Mouse (Mus musculus) brain, adult 2 months (tissue): ENCODE measurements around the gene Trim14.

ENCODE experiments used
- DNase-seq: peaks from one replicate; pipeline ENCODE4 v3.0.0; 2011; ENCODE audit warnings: low read depth, low spot score

Gene Trim14

DNA sequence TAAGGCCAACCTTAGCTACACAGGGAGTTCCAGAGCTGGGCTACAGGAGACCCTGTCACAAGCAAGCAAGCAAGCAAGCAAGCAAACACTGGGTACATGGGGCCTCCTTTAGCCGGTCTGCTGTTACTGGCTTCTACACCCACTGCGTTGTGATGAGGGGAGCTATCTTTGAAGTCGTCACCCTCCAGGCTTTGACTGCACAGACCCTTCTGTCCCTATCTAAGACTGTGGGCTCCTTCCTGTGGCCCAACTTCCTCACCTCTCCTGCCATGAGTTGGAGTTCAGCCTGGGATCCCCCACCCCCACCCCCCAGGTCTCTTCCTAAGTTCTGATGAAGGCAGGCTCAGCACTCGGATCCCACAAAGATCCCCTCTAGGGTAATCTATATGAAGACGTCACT, 26.1 kb upstream of the Trim14 start:
- no peak for DNase-seq

DNA sequence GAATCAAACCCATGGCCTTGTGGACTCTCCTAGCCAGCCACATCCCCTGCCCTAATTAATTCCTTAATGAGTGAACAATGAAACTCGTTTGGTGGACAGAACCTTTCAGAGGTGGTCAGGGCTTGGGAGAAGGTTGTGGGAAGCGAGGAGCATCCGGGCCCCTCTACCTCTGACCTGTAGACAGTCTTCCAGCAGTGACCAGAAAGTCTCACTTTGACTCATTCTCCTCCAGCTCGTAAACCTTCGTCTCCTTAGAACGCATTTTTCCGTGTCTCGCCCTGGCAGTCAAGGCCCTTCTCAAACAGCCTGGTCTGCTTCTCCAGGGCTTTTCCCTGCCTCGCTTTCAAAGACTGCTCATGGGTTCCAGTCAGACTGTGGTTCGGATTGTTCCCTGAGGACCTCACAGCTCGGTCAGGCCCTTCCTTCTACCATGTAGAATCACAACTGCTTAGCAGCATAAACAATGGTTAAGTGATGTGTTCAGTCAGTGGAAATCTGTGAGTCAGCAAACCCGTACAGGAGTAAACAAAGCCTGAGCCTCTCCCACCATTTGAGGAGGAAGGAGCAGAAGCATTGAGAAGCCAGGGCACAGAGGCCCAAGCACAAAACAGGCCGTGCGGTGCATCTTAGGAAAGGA, 24.2 kb upstream of the Trim14 start:
- DNase-seq: no peak

DNA sequence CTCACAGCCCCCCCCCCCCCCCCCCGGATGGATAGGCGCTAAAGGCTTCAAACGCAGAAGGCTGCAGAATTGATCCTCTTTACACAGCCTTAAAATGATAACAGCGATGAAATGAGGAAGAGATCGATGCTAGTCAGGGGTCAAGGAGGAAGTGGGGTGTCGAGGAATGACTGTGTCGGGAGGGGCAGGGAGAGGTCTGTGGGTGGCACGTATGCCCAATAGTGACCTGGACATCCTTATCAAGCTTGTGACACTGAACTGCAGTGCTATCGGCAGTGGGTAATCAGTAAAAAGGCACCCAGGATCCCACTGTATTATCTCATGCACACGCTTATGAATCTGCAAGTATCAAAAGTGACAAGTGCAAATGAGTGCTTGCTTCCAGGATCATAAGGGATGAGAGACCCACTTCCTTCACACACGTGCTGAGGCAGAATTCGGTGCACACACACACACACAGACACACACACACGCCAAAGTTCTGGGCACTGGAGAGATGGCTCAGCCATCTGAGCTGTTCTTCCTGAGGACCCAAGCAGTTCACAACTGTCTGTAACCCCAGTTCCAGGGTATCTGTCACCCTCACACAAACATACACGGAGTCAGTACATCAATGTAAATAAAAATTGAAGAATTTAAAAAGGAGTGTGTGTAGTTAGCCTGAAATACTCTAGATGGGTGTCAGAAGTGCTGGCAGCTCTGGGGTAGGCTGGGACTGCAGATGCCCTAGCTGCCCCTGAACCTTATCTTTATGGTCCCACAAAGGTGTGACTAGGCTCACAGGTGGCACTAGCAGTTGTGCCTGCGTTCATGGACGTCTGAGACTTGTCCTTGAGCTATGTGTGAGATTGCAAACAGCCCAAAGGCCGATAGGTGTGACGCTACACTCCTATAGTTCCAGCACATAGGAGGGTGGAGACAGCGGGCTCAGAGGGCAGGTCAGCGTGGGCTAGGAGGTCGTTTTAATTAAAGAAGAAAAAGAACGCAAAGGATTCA, 23.0 kb upstream of the Trim14 start:
- DNase-seq: no peak

DNA sequence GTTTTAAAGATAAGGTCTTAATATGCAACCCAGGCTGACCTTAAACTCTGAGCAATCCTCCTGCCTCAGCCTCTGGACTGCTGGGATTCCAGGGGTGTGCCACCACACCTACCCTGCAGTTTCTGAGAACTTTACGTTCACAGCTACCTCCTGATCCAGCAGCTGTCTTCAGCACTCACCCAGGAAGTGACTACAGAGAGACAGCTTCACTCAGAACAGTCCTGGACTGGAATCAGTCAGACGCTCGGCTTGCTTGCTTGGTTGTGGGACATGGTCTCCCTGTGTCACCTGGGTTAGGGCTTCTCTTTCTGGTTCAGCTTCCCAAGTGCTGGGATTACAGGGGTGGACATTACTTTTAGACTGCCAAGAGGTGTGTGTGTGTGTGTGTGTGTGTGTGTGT, 21.0 kb upstream of the Trim14 start:
- DNase-seq: no peak

DNA sequence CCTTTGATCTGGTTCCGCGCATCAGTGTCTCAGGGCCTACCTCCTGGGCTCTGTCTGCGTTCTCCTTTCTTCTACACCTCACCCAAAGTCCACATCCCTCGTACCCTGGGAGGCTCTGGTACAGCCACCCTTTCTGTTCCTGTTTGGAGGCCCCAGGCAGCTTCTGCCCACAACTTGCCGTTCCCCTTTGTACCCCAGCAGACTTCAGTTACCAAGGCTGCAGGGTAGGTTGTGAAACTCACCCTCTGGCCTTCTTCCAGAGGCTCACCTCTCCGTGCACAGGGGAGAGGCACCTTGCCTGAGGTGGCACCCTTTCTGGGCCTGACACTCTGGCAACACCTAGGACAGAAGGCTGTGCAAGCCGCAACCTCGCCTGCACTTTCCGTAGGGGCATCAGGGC, 19.8 kb upstream of the Trim14 start:
- peak; percentile 17 for DNase-seq

DNA sequence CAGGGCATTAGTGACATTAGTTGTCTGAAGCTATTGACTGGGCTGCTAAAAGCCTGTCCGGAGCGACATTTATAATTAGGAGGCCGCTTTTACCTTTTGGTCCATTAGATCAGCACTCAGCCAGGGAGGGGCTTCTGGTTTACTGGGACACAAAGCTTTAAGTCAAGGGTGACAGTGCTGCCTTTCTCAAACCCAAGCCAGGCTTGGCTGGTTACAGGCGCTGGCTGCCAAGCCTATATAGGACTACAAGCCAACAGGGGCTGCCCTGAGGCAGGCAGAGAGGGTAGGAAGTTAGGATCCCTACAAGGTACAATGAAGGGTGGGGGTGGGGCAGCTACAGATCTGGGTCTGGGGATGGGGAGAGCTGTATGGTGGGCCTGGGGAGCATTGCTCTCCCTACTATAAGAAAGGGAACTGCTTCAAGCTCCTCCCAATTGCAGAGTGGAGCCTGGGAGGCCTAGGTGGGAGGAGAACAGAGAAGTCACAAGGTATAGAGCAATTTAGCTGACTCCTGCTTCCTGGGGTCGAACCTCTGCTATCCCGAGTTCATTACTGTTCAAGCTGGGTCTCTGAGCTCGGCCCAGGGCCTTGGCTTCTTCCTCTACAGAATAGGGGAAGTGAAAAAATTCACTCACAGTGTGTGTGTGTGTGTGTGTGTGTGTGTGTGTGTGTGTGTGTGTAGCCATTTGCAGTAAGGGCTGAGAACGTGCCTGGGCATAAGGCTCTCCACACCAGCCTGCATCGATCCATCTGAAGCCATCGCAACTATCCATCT, 18.5 kb upstream of the Trim14 start:
- peak; percentile 39 for DNase-seq

DNA sequence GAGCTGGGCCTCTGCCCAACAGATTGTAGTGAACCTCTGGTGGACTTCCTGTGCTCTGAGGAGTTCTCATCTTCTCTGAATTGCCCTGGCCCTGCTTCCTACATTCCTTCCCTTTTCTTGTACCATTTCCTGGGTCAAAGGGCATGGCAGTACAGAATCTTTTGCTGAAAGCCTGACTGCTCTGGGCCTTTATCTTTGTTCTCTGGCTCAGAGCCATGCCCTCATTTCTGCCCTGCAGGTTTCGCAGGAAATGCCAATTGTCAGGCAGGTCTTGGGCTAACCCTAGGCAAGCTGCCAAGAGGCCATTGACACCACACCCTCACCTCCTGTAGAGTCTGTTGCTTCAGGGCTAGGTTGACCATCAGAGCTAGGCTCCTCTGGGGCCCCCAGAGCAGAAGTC, 17.9 kb upstream of the Trim14 start:
- DNase-seq: peak; percentile 96

DNA sequence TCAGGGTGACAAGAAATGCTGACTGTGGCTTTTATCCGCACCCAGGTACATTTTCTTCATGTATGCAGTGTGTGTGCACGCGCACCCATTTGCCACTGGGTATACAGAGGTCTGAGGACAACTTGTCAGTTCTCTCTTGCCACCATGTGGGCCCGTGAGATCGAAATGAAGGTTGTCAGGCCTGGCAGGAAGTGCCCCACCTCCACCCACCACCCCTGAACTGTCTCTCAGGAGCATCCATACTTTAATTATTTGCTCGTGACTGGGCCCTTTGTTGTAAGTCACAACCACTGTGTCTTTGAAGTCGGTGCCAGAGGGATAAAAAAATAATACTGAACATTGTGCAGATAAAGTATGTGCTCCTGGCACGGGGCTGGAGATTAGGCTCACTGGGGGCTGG, 14.5 kb upstream of the Trim14 start:
- no peak for DNase-seq

DNA sequence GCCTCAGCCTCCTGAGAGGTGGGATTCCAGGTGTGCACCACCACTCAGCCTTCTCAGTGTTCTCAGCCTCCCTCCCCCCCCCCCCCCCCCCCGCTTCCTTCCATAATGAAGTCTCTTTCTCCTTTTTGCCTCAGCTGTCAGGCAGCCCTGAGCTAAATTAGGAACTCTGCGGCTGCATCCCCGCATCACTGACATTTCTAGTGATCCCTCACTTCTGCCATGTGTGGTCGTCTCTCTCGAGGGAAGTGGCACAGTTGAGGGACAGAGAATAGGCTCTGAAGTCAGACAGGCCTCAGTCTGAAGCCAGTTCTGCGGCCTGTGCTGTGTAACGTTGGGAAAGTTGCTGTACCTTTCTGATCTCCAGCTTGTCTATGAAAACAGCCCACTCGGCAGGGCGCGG, 14.0 kb upstream of the Trim14 start:
- no peak for DNase-seq

DNA sequence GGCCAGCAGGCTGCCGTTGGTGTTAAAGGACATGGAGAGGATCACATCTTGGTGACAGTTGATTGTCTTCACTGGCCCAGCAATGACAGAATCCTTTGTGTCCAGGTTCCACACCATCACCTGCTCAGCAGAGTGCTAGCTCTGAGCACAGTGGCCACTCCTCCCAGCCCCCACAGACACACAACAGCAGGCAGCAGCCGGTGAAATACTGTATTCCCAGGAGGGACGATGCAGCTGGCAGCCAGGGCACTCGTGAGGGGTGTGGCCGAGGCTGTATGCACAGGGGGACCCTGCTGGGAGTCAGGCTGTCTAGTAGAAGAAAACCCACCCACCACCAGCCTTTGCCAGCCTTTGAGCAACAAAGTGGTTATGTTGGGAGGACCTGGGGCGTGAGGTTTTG, 10.8 kb upstream of the Trim14 start:
- no peak for DNase-seq

DNA sequence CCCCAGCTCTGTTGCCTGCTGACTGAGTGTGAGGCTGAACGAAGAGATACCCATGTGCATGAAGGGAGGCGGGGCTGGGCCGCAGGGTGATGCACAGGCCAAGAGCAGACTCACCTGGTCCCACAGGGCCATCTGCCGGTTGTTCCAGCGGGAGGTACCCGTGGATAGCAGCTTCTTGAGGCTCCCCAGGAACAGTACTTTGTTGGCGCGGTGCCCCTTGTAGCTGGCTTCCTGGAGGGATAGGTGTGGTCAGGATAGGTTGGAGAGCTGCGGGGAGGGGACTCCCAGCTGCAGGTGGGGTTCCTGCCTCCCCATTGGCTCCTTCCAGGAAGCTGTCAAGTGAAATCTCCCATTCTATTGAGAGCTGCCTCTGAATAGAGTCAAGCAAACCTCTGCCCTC, 9.6 kb upstream of the Trim14 start:
- peak; percentile 39 for DNase-seq

DNA sequence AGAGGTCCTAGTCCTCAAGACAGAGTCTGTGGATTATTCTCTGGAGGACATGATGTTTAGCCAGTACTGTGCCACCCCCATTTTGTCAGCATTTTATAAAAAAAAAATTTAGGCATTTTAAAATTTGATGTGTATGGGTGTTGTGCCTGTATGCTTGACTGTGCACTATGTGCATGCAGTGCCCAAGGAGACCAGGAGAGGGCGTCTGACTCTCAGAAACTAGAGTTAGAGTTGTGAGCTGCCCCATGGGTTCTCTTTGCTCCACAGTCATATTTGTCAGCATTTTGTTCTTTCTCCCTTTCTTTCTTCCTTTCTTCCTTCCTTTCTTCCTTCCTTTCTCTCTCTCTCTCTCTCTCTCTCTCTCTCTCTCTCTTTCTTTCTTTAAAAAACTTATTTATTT, 8.4 kb upstream of the Trim14 start:
- DNase-seq: no peak

DNA sequence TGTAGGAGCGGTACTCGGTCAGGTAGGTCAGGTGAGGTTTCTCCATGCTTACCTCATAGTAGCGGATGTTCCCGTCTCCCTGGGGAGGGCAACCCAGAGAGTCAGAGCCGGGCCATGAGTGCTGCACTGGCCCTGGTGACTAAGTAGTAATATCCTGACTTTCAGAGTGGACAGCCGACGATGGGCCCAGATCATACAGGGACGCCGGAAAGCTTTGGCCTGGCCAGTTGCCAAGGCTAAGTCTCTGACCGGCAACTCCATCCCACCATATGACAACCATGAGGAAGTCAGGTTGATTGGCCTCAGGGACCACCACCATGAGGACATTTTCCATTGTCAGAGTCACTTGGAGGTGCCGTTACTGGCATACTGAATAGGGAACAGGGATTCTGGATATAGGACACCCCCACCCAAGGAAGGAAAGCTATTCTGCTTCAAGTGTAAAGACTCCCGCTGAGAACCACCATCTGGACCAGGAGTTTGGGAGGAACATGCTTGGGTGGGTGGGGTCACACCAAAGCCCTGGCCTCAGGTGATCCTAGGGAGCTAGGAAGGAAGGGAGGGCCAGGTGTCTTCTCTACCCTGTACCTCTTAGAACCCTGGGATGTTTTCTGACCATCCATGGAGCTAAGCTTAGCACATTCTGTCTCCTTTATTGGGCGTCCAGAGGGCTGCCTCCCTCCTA, 7.6 kb upstream of the Trim14 start:
- no peak for DNase-seq

DNA sequence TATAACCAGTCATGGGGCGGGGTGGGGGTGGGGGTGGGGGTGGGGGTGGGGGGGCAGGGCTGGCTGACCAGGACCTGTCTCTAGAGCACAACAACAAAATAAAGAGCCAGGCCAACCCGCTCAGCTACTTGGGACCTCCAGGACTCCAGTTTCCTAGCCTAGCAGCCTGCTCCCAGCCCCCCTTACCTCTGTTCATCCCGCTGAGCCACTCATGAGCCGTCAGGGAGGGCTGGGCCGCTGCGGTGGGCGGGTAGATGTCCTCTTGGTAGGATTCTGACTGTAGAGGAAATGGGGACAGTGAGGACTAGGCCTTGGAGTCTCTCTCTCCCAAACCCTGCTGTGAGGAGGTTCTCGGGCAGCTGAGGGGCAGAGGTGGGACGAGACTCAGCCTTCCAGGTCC, 5.8 kb upstream of the Trim14 start:
- DNase-seq: no peak

DNA sequence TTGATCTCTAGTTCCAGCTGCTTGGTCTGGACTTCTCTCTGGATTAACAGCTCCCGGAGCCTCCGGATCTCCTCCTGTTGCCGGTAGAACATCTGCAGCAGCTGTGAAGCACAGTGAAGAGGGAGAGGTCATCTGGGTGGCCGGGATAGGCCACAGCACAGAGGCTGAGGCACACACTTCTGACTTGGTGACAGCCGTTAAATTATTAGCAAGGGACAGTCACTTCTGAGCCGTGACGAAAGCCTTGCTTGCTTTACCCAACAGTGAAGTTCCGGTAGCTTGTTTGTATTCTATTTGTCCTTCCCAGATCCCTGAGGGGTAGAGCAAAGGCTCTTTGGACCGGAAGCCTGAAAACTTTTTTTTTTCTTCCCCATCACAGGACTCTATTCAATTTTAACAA, 3.2 kb upstream of the Trim14 start:
- no peak for DNase-seq

DNA sequence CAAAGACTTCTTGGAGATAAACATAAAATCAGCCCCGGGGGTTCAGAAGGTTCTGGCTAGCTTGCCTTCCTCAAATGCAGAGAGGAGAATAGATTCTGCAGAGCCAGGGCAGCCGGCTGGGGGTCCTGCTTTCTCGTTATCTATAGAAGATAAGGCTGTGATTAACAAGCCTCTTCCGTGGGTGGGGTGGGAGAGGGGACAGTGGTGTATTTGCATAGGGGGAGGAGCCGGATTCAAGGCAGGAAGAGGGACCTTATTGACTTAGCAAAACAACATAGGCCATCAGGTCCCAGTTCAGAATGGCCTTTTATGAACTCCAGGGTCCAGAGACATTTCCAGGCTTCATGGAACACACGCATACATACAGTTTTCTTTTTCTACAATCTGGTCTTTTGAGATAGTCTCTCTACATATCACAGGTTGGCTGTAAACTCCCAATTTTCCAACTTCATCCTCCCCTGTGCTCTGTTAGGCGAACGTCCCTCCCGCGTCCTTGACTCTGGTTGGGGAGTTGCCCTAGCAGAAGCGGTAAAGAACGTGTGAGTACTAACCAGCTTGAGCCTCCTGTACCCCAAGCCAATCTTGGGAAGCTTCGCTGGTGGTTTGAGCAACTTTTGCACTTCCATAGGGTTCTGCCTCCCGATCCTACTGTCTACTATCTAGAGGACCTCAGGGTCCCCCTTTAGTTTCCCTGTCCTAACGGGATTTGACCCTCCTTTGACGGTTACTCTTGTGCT, 679 bp downstream of the Trim14 start:
- DNase-seq: no peak

DNA sequence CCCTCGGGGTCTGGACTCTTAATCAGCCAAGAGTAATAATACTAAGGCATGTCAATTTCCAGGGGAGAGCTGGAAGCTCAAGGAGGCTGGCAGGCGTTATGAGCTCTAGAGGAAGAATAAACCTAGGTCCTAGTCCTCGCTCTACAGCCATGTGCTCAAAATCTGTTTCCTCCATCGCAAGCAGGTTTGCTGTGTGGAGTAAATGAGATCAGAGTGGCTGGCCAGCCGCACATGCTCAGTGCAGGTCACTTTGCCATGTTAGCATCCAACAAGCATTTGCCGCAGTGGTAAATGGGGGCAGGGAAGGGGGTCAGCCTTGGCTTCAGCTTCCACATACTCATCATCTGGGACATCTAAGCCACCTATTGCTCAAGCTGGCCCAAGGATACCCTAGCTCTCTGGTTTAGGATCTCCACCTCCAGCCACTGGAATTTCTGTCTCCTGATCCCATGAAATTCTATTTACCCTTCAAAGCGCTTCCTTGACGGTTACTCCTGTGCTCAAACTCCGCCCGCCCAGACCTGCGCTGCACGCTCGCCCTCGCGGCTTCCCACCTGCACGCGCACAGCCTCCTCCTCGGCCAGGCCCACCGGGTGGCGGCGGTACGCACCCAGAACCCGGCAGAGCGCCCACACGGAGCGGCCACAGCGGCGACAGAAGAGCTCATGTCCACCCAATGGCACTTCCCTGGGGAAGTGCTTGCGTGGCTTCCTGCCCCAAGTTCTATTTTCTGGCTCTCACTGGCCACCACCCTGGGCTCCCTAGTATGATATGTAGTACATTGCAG, 1.8 kb downstream of the Trim14 start:
- peak; percentile 18 for DNase-seq

DNA sequence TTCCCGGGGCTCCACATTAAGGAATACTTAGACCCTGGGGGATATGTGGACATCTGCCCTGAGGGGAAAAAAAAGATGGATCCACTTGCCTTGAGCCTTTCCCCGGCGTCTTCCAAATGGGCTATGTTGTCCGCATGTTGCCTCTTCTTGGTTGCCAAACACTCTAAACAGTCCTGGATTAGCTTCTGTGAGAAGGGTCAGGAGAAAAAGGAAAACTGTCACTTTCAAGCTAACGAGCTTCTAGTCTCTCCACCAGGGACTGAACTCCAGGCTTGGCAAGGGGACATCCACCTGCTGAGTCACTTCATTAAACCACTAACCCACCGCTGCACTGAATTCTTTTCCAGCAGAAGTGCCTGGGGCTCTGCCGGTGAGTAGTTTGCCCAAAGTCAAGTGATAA, 3.0 kb downstream of the Trim14 start:
- no peak for DNase-seq

DNA sequence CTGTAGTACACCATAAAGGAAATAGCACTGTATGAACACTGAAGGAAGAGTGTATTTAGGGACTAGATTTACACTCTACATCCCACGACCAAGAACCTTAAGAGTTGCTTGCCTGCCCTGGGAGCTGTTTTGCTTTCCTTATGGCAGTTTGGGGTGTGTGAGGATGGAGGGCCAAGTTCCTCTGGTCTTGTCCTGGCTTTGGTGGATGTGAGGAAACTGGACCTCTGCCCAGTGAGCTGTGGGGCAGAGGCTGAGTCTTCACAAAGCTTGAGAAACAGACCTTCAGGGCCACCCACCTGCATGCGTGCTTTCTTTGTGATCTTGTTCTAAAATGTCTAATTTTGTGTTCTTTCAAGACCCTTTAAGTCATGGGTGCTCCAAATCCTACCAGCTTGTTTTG, 3.4 kb downstream of the Trim14 start:
- DNase-seq: no peak

DNA sequence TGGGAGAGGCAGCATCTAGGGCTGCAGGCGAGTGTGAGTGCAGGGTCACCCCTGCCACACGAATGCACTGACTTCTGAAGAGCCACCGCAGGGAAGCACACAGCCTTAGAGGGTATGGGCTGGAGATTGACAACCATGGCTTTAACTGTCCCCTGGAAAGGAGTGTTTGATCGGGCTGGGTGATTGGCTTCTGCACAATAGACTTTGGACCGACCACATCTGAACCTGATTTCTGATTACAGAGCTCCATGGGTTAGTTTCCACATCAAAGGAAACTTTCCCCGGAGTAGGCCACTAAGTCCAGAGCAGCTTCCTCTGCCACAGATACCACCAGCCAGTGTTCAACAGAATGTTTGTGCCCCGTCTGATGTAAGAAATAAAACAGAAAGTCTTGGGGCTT, 6.2 kb downstream of the Trim14 start:
- no peak for DNase-seq
